ENCODE assay signal across 21 mouse cellular contexts in genomic region chr11:70045435-70045834, GRCm38 (mm10). TPM values are rescaled to one million over a fixed set of nuclear protein-coding genes. Genes with fewer than 3 reads are reported as not detected.
DNase-seq lines count a peak whose midpoint lies in the region; ATAC-seq lines count a peak whose summit lies in the region.
"Had no signal": no experiment of that assay in that cellular context is flagged by ENCODE, and none has a peak within 500 bp of the region (broad histone marks: within the 10 kb centered on the region; RNA-seq: fewer than 3 reads in every experiment).

No protein-coding gene starts in this region.

- no peak overlapping the region; the same call in 1 of the 2 replicates for H3K27ac ChIP-seq in kidney, embryonic 16.5 days (ENCODE audit: low read length)
- H3K27ac ChIP-seq in midbrain, embryonic 14.5 days (replicated peaks; ENCODE audit: low read depth, low read length), result peak overlapping the region; percentile 26; the same call in 1 of the 2 replicates
- H3K27ac ChIP-seq in midbrain, embryonic 16.5 days (ENCODE audit: low read length), result no peak overlapping the region
- no peak overlapping the region for H3K27ac ChIP-seq in hindbrain, embryonic 13.5 days
- H3K27ac ChIP-seq: gastrocnemius, adult 2 months; heart, embryonic 13.5 days had no signal

- H3K9ac ChIP-seq in kidney, embryonic 16.5 days (replicated peaks; ENCODE audit: low read length), result no peak overlapping the region
- H3K9ac ChIP-seq in midbrain, embryonic 14.5 days (replicated peaks; ENCODE audit: low read length), result no peak overlapping the region
- H3K9ac ChIP-seq in midbrain, embryonic 16.5 days (ENCODE audit: low read depth, low read length), result no peak overlapping the region
- peak overlapping the region; percentile 39; the same call in 1 of the 2 replicates for H3K9ac ChIP-seq in hindbrain, embryonic 13.5 days
- H3K9ac ChIP-seq: heart, embryonic 13.5 days; liver, postnatal 0 days had no signal

- H3K36me3 ChIP-seq in kidney, embryonic 16.5 days (ENCODE audit: insufficient read depth, low read length), result peaks cover 22% of the 10 kb centered on the region; the same call in 1 of the 2 replicates
- H3K36me3 ChIP-seq in midbrain, embryonic 14.5 days (ENCODE audit: control insufficient read depth, insufficient read depth, low read length), result peaks cover 52% of the 10 kb centered on the region
- peaks cover 35% of the 10 kb centered on the region for H3K36me3 ChIP-seq in midbrain, embryonic 16.5 days (ENCODE audit: control insufficient read depth, insufficient read depth, low read length)
- H3K36me3 ChIP-seq in hindbrain, embryonic 13.5 days, result peaks cover 54% of the 10 kb centered on the region
- H3K36me3 ChIP-seq: G1E had no signal

- H3K4me3 ChIP-seq in kidney, embryonic 16.5 days (ENCODE audit: low read length), result no peak overlapping the region
- H3K4me3 ChIP-seq in midbrain, embryonic 14.5 days (replicated peaks; ENCODE audit: low read depth, low read length), result no peak overlapping the region
- H3K4me3 ChIP-seq in midbrain, embryonic 16.5 days (ENCODE audit: low read depth, low read length), result no peak overlapping the region
- no peak overlapping the region for H3K4me3 ChIP-seq in hindbrain, embryonic 13.5 days
- H3K4me3 ChIP-seq: erythroblast, embryonic 14.5 days; gastrocnemius, adult 2 months; heart, embryonic 13.5 days; megakaryocyte, embryonic 14.5 days had no signal

- 0 out of 2 replicates have a peak, but pooled peaks cover 3% of the 10 kb centered on the region for H3K4me1 ChIP-seq in kidney, embryonic 16.5 days (ENCODE audit: insufficient read depth, low read length)
- H3K4me1 ChIP-seq in midbrain, embryonic 14.5 days (ENCODE audit: control insufficient read depth, insufficient read depth, low read length), result no peaks in the 10 kb centered on the region
- H3K4me1 ChIP-seq in midbrain, embryonic 16.5 days (ENCODE audit: control insufficient read depth, insufficient read depth, low read length), result no peaks in the 10 kb centered on the region
- no peaks in the 10 kb centered on the region for H3K4me1 ChIP-seq in hindbrain, embryonic 13.5 days (replicated peaks)
- H3K4me1 ChIP-seq: heart, embryonic 13.5 days had no signal

- 20% methylated on average over 9 of the region's 9 CpGs for WGBS in kidney, embryonic 16.5 days
- WGBS in midbrain, embryonic 14.5 days, result 34% methylated on average over 9 of the region's 9 CpGs
- WGBS in midbrain, embryonic 16.5 days, result 31% methylated on average over 9 of the region's 9 CpGs
- 32% methylated on average over 9 of the region's 9 CpGs for WGBS in hindbrain, embryonic 13.5 days

- H3K4me2 ChIP-seq in kidney, embryonic 16.5 days (replicated peaks; ENCODE audit: low read depth, low read length), result no peak overlapping the region
- H3K4me2 ChIP-seq in midbrain, embryonic 14.5 days (ENCODE audit: low read length), result no peak overlapping the region
- H3K4me2 ChIP-seq in midbrain, embryonic 16.5 days (ENCODE audit: low read length), result no peak overlapping the region
- H3K4me2 ChIP-seq in hindbrain, embryonic 13.5 days, result no peak overlapping the region
- H3K4me2 ChIP-seq: heart, embryonic 13.5 days had no signal

- peak; percentile 53 for ATAC-seq in kidney, embryonic 16.5 days (ENCODE audit: low FRiP score, low TSS enrichment)
- ATAC-seq in midbrain, embryonic 14.5 days (ENCODE audit: low FRiP score, low TSS enrichment), result no peak
- no peak for ATAC-seq in midbrain, embryonic 16.5 days
- ATAC-seq in hindbrain, embryonic 13.5 days (ENCODE audit: low FRiP score), result no peak
- ATAC-seq: CD4-positive, CD25-positive, alpha-beta regulatory T cell, adult 4 months; liver, postnatal 0 days had no signal

- no peaks in the 10 kb centered on the region for H3K27me3 ChIP-seq in kidney, embryonic 16.5 days (ENCODE audit: insufficient read depth, low read length)
- no peaks in the 10 kb centered on the region for H3K27me3 ChIP-seq in midbrain, embryonic 14.5 days (ENCODE audit: control insufficient read depth, insufficient read depth, low read length)
- H3K27me3 ChIP-seq in midbrain, embryonic 16.5 days (ENCODE audit: control insufficient read depth, insufficient read depth, low read depth, low read length), result no peaks in the 10 kb centered on the region
- H3K27me3 ChIP-seq in hindbrain, embryonic 13.5 days, result no peaks in the 10 kb centered on the region
- H3K27me3 ChIP-seq: heart, embryonic 13.5 days had no signal

- no peaks in the 10 kb centered on the region for H3K9me3 ChIP-seq in kidney, embryonic 16.5 days (ENCODE audit: low read length)
- no peaks in the 10 kb centered on the region for H3K9me3 ChIP-seq in midbrain, embryonic 14.5 days (ENCODE audit: control insufficient read depth, low read length)
- no peaks in the 10 kb centered on the region for H3K9me3 ChIP-seq in midbrain, embryonic 16.5 days (replicated peaks; ENCODE audit: control insufficient read depth, low read length, poor library complexity, severe bottlenecking)
- no peaks in the 10 kb centered on the region for H3K9me3 ChIP-seq in hindbrain, embryonic 13.5 days
- H3K9me3 ChIP-seq: G1E; heart, embryonic 13.5 days; megakaryocyte, embryonic 14.5 days had no signal

- peak; percentile 35 for DNase-seq in embryo, embryonic 10 days (ENCODE audit: low spot score)
- no peak for DNase-seq in embryo, embryonic 9.5 days (ENCODE audit: extremely low spot score)
- DNase-seq in kidney, adult 18-20 months, result no peak
- DNase-seq in midbrain, embryonic 14.5 days, result no peak
- no peak for DNase-seq in heart, adult 11 months
- DNase-seq: cerebellum, adult 8-10 months; gastrocnemius, adult 2 months; heart, postnatal 36 days; layer of hippocampus, postnatal 36 days; liver; liver, postnatal 0 days; thymus, postnatal 14 days had no signal

RNA-seq across cellular contexts. Expression of gene Asgr1, which starts 8.4 kb away (rescaled TPM):
- polyA plus RNA-seq in kidney, embryonic 16.5 days (2015; fragmentation: Nextera tagmentation; extraction: Ambion mirVana), result 1.3 and 1.4 TPM in 2 replicates
- 0.26 and 1.4 TPM in 2 replicates for polyA plus RNA-seq in midbrain, embryonic 14.5 days (2014; fragmentation: Nextera tagmentation; extraction: Ambion mirVana)
- 2.3 and 3.0 TPM in 2 replicates for polyA plus RNA-seq in midbrain, embryonic 16.5 days (2015; fragmentation: Nextera tagmentation; extraction: Ambion mirVana)
- 1.5 and 1.7 TPM in 2 replicates for polyA plus RNA-seq in hindbrain, embryonic 13.5 days (2015; fragmentation: Nextera tagmentation; extraction: Ambion mirVana)
- polyA plus RNA-seq: CD4-positive, CD25-positive, alpha-beta regulatory T cell, adult 4 months; erythroblast, embryonic 14.5 days; G1E; heart, embryonic 13.5 days; large intestine, adult 2 months had no signal

RNA-seq across cellular contexts. Expression of gene Dlg4, which starts 28.7 kb away (rescaled TPM):
- 9.3 and 13.2 TPM in 2 replicates for polyA plus RNA-seq in kidney, embryonic 16.5 days (2015; fragmentation: Nextera tagmentation; extraction: Ambion mirVana)
- 33.1 and 41.0 TPM in 2 replicates for polyA plus RNA-seq in midbrain, embryonic 14.5 days (2014; fragmentation: Nextera tagmentation; extraction: Ambion mirVana)
- 23.4 and 30.0 TPM in 2 replicates for polyA plus RNA-seq in midbrain, embryonic 16.5 days (2015; fragmentation: Nextera tagmentation; extraction: Ambion mirVana)
- polyA plus RNA-seq in hindbrain, embryonic 13.5 days (2015; fragmentation: Nextera tagmentation; extraction: Ambion mirVana), result 28.1 TPM in 2 replicates

RNA-seq across cellular contexts. Expression of gene Acadvl, which starts 30.2 kb away (rescaled TPM):
- polyA plus RNA-seq in kidney, embryonic 16.5 days (2015; fragmentation: Nextera tagmentation; extraction: Ambion mirVana), result 107 and 114 TPM in 2 replicates
- 43.2 and 49.6 TPM in 2 replicates for polyA plus RNA-seq in midbrain, embryonic 14.5 days (2014; fragmentation: Nextera tagmentation; extraction: Ambion mirVana)
- 56.3 and 61.6 TPM in 2 replicates for polyA plus RNA-seq in midbrain, embryonic 16.5 days (2015; fragmentation: Nextera tagmentation; extraction: Ambion mirVana)
- 56.9 and 59.4 TPM in 2 replicates for polyA plus RNA-seq in hindbrain, embryonic 13.5 days (2015; fragmentation: Nextera tagmentation; extraction: Ambion mirVana)

RNA-seq across cellular contexts. Expression of gene Dvl2, which starts 45.0 kb away (rescaled TPM):
- 39.1 and 40.7 TPM in 2 replicates for polyA plus RNA-seq in kidney, embryonic 16.5 days (2015; fragmentation: Nextera tagmentation; extraction: Ambion mirVana)
- 22.9 and 23.0 TPM in 2 replicates for polyA plus RNA-seq in midbrain, embryonic 14.5 days (2014; fragmentation: Nextera tagmentation; extraction: Ambion mirVana)
- 21.9 and 26.1 TPM in 2 replicates for polyA plus RNA-seq in midbrain, embryonic 16.5 days (2015; fragmentation: Nextera tagmentation; extraction: Ambion mirVana)
- 26.8 and 28.6 TPM in 2 replicates for polyA plus RNA-seq in hindbrain, embryonic 13.5 days (2015; fragmentation: Nextera tagmentation; extraction: Ambion mirVana)

RNA-seq across cellular contexts. Expression of gene Asgr2, which starts 47.0 kb away (rescaled TPM):
- polyA plus RNA-seq in kidney, embryonic 16.5 days (2015; fragmentation: Nextera tagmentation; extraction: Ambion mirVana), result 0.17 and 0.19 TPM in 2 replicates
- not detected in 2 replicates for polyA plus RNA-seq in midbrain, embryonic 14.5 days (2014; fragmentation: Nextera tagmentation; extraction: Ambion mirVana)
- not detected in 2 replicates for polyA plus RNA-seq in midbrain, embryonic 16.5 days (2015; fragmentation: Nextera tagmentation; extraction: Ambion mirVana)
- polyA plus RNA-seq in hindbrain, embryonic 13.5 days (2015; fragmentation: Nextera tagmentation; extraction: Ambion mirVana), result not detected in 2 replicates
- polyA plus RNA-seq: CD4-positive, CD25-positive, alpha-beta regulatory T cell, adult 4 months; erythroblast, embryonic 14.5 days; G1E; heart, embryonic 13.5 days had no signal
